Mouse (Mus musculus) MEL (cell line): Measurements from ENCODE around the gene Ifna7. TPM values are rescaled to one million over a fixed set of nuclear protein-coding genes. Genes with fewer than 3 reads are reported as not detected.
A peak's percentile ranks its signal among the peaks of the same experiment; 100 is the strongest.

Source experiments
- DNase-seq: peaks from one replicate; pipeline ENCODE4 v3.0.0; 2011; ENCODE audit warnings: low read depth, low spot score
- H3K27ac ChIP-seq: 2 replicates; pipeline ENCODE4 v1.5.1; 2012; ENCODE audit warnings: low read depth, mild to moderate bottlenecking, control low read depth, low read length, moderate library complexity; ENCODE audit not compliant: control insufficient read depth
- H3K27me3 ChIP-seq, 2 experiments: fragments of 150-350 bp in 1 of 2; sonication (generic) in 1 of 2; 2 replicates each; pipeline ENCODE4 v1.6.1; 2012; ENCODE audit warnings: low read length in 2 of 2, mild to moderate bottlenecking in 2 of 2, improper control_type of control experiment in 1 of 2, moderate library complexity in 1 of 2; ENCODE audit not compliant: insufficient read depth in 2 of 2, control insufficient read depth in 1 of 2
- H3K36me3 ChIP-seq, 2 experiments: 2 replicates each; pipeline ENCODE4 v1.6.1; 2012 to 2014; ENCODE audit warnings: low read length in 2 of 2, improper control_type of control experiment in 1 of 2, inconsistent platforms in 1 of 2, mild to moderate bottlenecking in 1 of 2; ENCODE audit not compliant: insufficient read depth in 2 of 2, control insufficient read depth in 1 of 2
- H3K4me1 ChIP-seq, 2 experiments: fragments of 150-350 bp in 1 of 2; sonication (generic) in 1 of 2; 2 replicates each; pipeline ENCODE4 v1.6.1; 2012; ENCODE audit warnings: low read length in 2 of 2, improper control_type of control experiment in 1 of 2, mild to moderate bottlenecking in 1 of 2; ENCODE audit not compliant: insufficient read depth in 2 of 2, control insufficient read depth in 1 of 2
- H3K4me3 ChIP-seq, 2 experiments: fragments of 150-350 bp in 1 of 2; sonication (generic) in 1 of 2; 2 replicates each; pipeline ENCODE4 v1.5.1; 2012; ENCODE audit warnings: low read depth in 2 of 2, low read length in 2 of 2, mild to moderate bottlenecking in 2 of 2, moderate library complexity in 2 of 2, control low read depth in 1 of 2, improper control_type of control experiment in 1 of 2; ENCODE audit not compliant: control insufficient read depth in 1 of 2, insufficient read depth in 1 of 2
- H3K79me2 ChIP-seq: 2 replicates; pipeline ENCODE4 v1.6.1; 2012; ENCODE audit warnings: mild to moderate bottlenecking, low read length, moderate library complexity; ENCODE audit not compliant: control insufficient read depth, poor library complexity, insufficient read depth
- H3K9ac ChIP-seq: 2 replicates; pipeline ENCODE4 v1.6.1; 2012; ENCODE audit warnings: low read depth, mild to moderate bottlenecking, control low read depth, low read length, moderate library complexity; ENCODE audit not compliant: control insufficient read depth, poor library complexity, severe bottlenecking
- H3K9me3 ChIP-seq: fragments of 150-350 bp; sonication (generic); replicated peaks from 2 replicates; pipeline ENCODE4 v1.6.1; 2012; ENCODE audit warnings: mild to moderate bottlenecking, low read length, improper control_type of control experiment, moderate library complexity; ENCODE audit not compliant: insufficient read depth
- EP300 ChIP-seq, 2 experiments: IDR thresholded peaks; 2 replicates each; pipeline ENCODE4 v1.6.1; 2011; ENCODE audit warnings: improper control_type of control experiment in 2 of 2, low read length in 2 of 2, low read depth in 1 of 2, mild to moderate bottlenecking in 1 of 2
- ETS1 ChIP-seq: IDR thresholded peaks from 2 replicates; pipeline ENCODE4 v1.6.1; 2012; ENCODE audit warnings: low read depth, mild to moderate bottlenecking, inconsistent platforms, low read length, improper control_type of control experiment, moderate library complexity
- GATA1 ChIP-seq: IDR thresholded peaks from 2 replicates; pipeline ENCODE4 v1.6.1; 2011; ENCODE audit warnings: low read depth, low read length, improper control_type of control experiment
- KAT2A ChIP-seq: conservative IDR thresholded peaks from 2 replicates; pipeline ENCODE4 v1.6.1; 2012; ENCODE audit warnings: low read depth, low read length, improper control_type of control experiment, inconsistent platforms
- MAX ChIP-seq: IDR thresholded peaks from 2 replicates; pipeline ENCODE4 v1.6.1; 2011; ENCODE audit warnings: low read length, improper control_type of control experiment
- MXI1 ChIP-seq: IDR thresholded peaks from 2 replicates; pipeline ENCODE4 v1.6.1; 2011; ENCODE audit warnings: mild to moderate bottlenecking, low read depth, low read length, improper control_type of control experiment
- NELFE ChIP-seq: IDR thresholded peaks from 2 replicates; pipeline ENCODE4 v1.6.1; 2011; ENCODE audit warnings: low read depth, low read length, improper control_type of control experiment
- RAD21 ChIP-seq: IDR thresholded peaks from 2 replicates; pipeline ENCODE4 v1.6.1; 2011; ENCODE audit warnings: mild to moderate bottlenecking, low read depth, low read length, improper control_type of control experiment
- RCOR1 ChIP-seq: IDR thresholded peaks from 2 replicates; pipeline ENCODE4 v1.6.1; 2012; ENCODE audit warnings: low read depth, mild to moderate bottlenecking, inconsistent platforms, low read length, improper control_type of control experiment
- SIN3A ChIP-seq: IDR thresholded peaks from 2 replicates; pipeline ENCODE4 v1.6.1; 2012; ENCODE audit warnings: low read length, improper control_type of control experiment, inconsistent platforms
- SMC3 ChIP-seq: IDR thresholded peaks from 2 replicates; pipeline ENCODE4 v1.6.1; 2011; ENCODE audit warnings: low read depth, low read length, improper control_type of control experiment
- USF2 ChIP-seq, 2 experiments: IDR thresholded peaks; 2 replicates each; pipeline ENCODE4 v1.6.1; 2011 to 2012; ENCODE audit warnings: improper control_type of control experiment in 2 of 2, low read length in 2 of 2, borderline replicate concordance in 1 of 2, inconsistent platforms in 1 of 2, low read depth in 1 of 2, mild to moderate bottlenecking in 1 of 2; ENCODE audit not compliant: insufficient read depth in 1 of 2
- ZC3H11A ChIP-seq: IDR thresholded peaks from 2 replicates; pipeline ENCODE4 v1.6.1; 2012; ENCODE audit warnings: low read depth, mild to moderate bottlenecking, inconsistent platforms, low read length, improper control_type of control experiment
- ZMIZ1 ChIP-seq: IDR thresholded peaks from 2 replicates; pipeline ENCODE4 v1.6.1; 2012; ENCODE audit warnings: low read depth, mild to moderate bottlenecking, inconsistent platforms, low read length, improper control_type of control experiment, moderate library complexity
- polyA plus RNA-seq, 2 experiments: library from polyadenylated mRNA; stranded (reverse) in 1 of 2; unstranded in 1 of 2; fragments of >175 nt in 1 of 2; fragments of >200 nt in 1 of 2; gene quantifications; 2 replicates each; pipeline versions ENCODE4 v1.2.1 to v1.2.4; 2012; ENCODE audit warnings: low replicate concordance in 2 of 2, low read depth in 1 of 2; ENCODE audit not compliant: insufficient read length in 2 of 2, insufficient read depth in 1 of 2, missing spikeins in 1 of 2
- total RNA-seq: library from RNA; depleted of rRNA; stranded (reverse); fragments of 300-350 nt; gene quantifications from 2 replicates; pipeline ENCODE4 v1.2.3, GENCODE M21; 2012; rRNA removed

Gene Ifna7
- total and polyA plus RNA-seq, 3 experiments, result not detected

GRCm38 (mm10) chr4:88864599-88864998 lies 48.6 kb downstream of the Ifna7 start (continued):
- TF ChIP-seq MAX, result peak; percentile 22
- TF ChIP-seq SMC3, result no peak
- peak; percentile 84 for TF ChIP-seq GATA1
- no peak for TF ChIP-seq ZC3H11A
- TF ChIP-seq ETS1, result peak; percentile 91
- no peak for TF ChIP-seq USF2 (IDR thresholded peaks at IDR 0.05; ENCODE audit: borderline replicate concordance in 1 of 2, insufficient read depth in 1 of 2, low read depth in 1 of 2, low read length in 2 of 2)
- TF ChIP-seq KAT2A, result no peak
- no peak; the same call in 1 of the 2 replicates for TF ChIP-seq MXI1

DNA sequence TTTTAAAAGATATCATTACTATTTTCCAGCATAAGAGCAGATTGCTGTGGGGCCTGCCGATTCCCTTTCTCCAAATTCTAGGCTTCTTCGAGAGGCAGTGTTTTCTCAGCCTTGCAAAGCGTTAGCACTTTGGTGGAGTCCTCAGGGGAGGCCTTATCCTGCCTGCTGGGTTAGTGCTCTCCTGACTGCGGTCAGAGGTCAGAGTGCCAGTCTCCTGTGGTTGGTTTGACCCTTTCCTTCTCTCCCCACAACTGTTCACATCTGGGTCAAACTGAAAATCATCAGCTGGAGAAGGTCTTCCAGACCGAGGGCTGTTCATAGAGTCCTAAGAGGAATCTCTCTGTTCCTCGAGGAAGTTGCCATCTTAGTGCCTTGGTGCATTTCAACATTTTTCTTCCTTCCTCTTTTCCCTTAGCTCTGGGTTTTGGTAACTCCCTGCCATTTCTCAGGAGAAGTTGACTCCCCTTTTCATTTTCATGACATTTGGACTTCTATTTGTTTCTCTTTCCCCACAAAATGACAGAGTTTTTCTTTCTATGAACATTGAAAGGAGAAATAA lies 49.1 kb downstream of the Ifna7 start:
- DNase-seq, result peak; percentile 68
- H3K36me3 ChIP-seq, result peaks cover 0 to 15% of the 10 kb centered on the region in 2 experiments; a peak in 2 of 4 replicates
- no peaks in the 10 kb centered on the region for H3K9me3 ChIP-seq
- peak overlapping the region; percentile 54 for H3K9ac ChIP-seq
- peak overlapping the region; percentile 35 to 48 for H3K4me3 ChIP-seq
- TF ChIP-seq ZMIZ1 (no peak), MAX (peak; percentile 29; the same call in 1 of the 2 replicates), EP300 (IDR thresholded peaks at IDR 0.05; ENCODE audit: low read depth in 1 of 2, low read length in 2 of 2) (peak in 1 of 2 experiments; percentile 37; a peak in 2 of 4 replicates), NELFE (no peak), ETS1 (peak; percentile 20; the same call in 1 of the 2 replicates), RCOR1 (0 out of 2 replicates have a peak, but pooled peaks have one; percentile 21), SIN3A (peak; percentile 9; the same call in 1 of the 2 replicates), RAD21 (no peak)
- H3K27ac ChIP-seq, result peak overlapping the region; percentile 79
- peaks cover 13 to 14% of the 10 kb centered on the region in 2 experiments for H3K4me1 ChIP-seq
- no peaks in the 10 kb centered on the region for H3K79me2 ChIP-seq
- peaks cover 0 to 6% of the 10 kb centered on the region in 2 experiments; a peak in 2 of 4 replicates for H3K27me3 ChIP-seq

Other genes starting within 250 kb of the Ifna7 start
- gene Ifna14, start 244.4 kb upstream of the Ifna7 start, total RNA-seq, result not detected in 2 replicates
- gene Ifna14, start 244.4 kb upstream of the Ifna7 start, polyA plus RNA-seq, result not detected
- gene Ifna9, start 223.8 kb upstream of the Ifna7 start, total RNA-seq, result not detected in 2 replicates
- not detected for gene Ifna9, start 223.8 kb upstream of the Ifna7 start, polyA plus RNA-seq
- gene Ifna12, start 212.9 kb upstream of the Ifna7 start, total RNA-seq, result not detected in 2 replicates
- not detected for gene Ifna12, start 212.9 kb upstream of the Ifna7 start, polyA plus RNA-seq
- not detected in 2 replicates for gene C87499, start 181.8 kb upstream of the Ifna7 start, total RNA-seq
- not detected for gene C87499, start 181.8 kb upstream of the Ifna7 start, polyA plus RNA-seq
- not detected in 2 replicates for gene Ifna13, start 171.8 kb upstream of the Ifna7 start, total RNA-seq
- not detected for gene Ifna13, start 171.8 kb upstream of the Ifna7 start, polyA plus RNA-seq
- gene Ifna16, start 139.3 kb upstream of the Ifna7 start, total RNA-seq, result not detected in 2 replicates
- not detected for gene Ifna16, start 139.3 kb upstream of the Ifna7 start, polyA plus RNA-seq
- gene Ifna2, start 132.3 kb upstream of the Ifna7 start, total RNA-seq, result not detected in 2 replicates
- gene Ifna2, start 132.3 kb upstream of the Ifna7 start, polyA plus RNA-seq, result not detected
- not detected in 2 replicates for gene Ifnab, start 124.9 kb upstream of the Ifna7 start, total RNA-seq
- not detected for gene Ifnab, start 124.9 kb upstream of the Ifna7 start, polyA plus RNA-seq
- gene Gm26566, start 94.4 kb upstream of the Ifna7 start, total RNA-seq, result 7.8 and 9.8 TPM in 2 replicates
- gene Gm26566, start 94.4 kb upstream of the Ifna7 start, polyA plus RNA-seq, result under 1 TPM in 1 of 2 experiments, not detected in 1; 0.40 TPM
- gene Klhl9, start 93.8 kb upstream of the Ifna7 start, total RNA-seq, result 33.9 and 35.1 TPM in 2 replicates
- 10 to 100 TPM; 16.6 to 69.5 TPM for gene Klhl9, start 93.8 kb upstream of the Ifna7 start, polyA plus RNA-seq
- gene Gm13271, start 61.4 kb upstream of the Ifna7 start, total RNA-seq, result not detected in 2 replicates
- not detected for gene Gm13271, start 61.4 kb upstream of the Ifna7 start, polyA plus RNA-seq
- gene Gm13283, start 56.1 kb upstream of the Ifna7 start, total RNA-seq, result not detected in 2 replicates
- gene Gm13283, start 56.1 kb upstream of the Ifna7 start, polyA plus RNA-seq, result not detected
- not detected in 2 replicates for gene Gm13290, start 42.4 kb upstream of the Ifna7 start, total RNA-seq
- under 1 TPM in 1 of 2 experiments, not detected in 1; 0.29 TPM for gene Gm13290, start 42.4 kb upstream of the Ifna7 start, polyA plus RNA-seq
- not detected in 2 replicates for gene Gm13289, start 39.3 kb upstream of the Ifna7 start, total RNA-seq
- not detected for gene Gm13289, start 39.3 kb upstream of the Ifna7 start, polyA plus RNA-seq
- not detected in 2 replicates for gene Gm13272, start 36.4 kb upstream of the Ifna7 start, total RNA-seq
- gene Gm13272, start 36.4 kb upstream of the Ifna7 start, polyA plus RNA-seq, result not detected
- gene Ifnz, start 34.1 kb upstream of the Ifna7 start, total RNA-seq, result not detected in 2 replicates
- gene Ifnz, start 34.1 kb upstream of the Ifna7 start, polyA plus RNA-seq, result under 1 TPM in 1 of 2 experiments, not detected in 1; 0.11 TPM
- gene Gm13276, start 30.5 kb upstream of the Ifna7 start, total RNA-seq, result not detected in 2 replicates
- gene Gm13276, start 30.5 kb upstream of the Ifna7 start, polyA plus RNA-seq, result not detected
- gene Gm13277, start 27.6 kb upstream of the Ifna7 start, total RNA-seq, result not detected in 2 replicates
- gene Gm13277, start 27.6 kb upstream of the Ifna7 start, polyA plus RNA-seq, result not detected
- gene Gm13278, start 24.7 kb upstream of the Ifna7 start, total RNA-seq, result not detected in 2 replicates
- gene Gm13278, start 24.7 kb upstream of the Ifna7 start, polyA plus RNA-seq, result not detected
- not detected in 2 replicates for gene Gm13275, start 21.7 kb upstream of the Ifna7 start, total RNA-seq
- gene Gm13275, start 21.7 kb upstream of the Ifna7 start, polyA plus RNA-seq, result under 1 TPM in 1 of 2 experiments, not detected in 1; 0.52 TPM
- gene Gm13279, start 18.8 kb upstream of the Ifna7 start, total RNA-seq, result not detected in 2 replicates
- not detected for gene Gm13279, start 18.8 kb upstream of the Ifna7 start, polyA plus RNA-seq
- 0.10 TPM in 1 of 2 replicates, not detected in the other for gene Gm13285, start 16.6 kb upstream of the Ifna7 start, total RNA-seq
- under 1 TPM in 1 of 2 experiments, not detected in 1; 0.14 TPM for gene Gm13285, start 16.6 kb upstream of the Ifna7 start, polyA plus RNA-seq
- gene Gm13287, start 13.0 kb upstream of the Ifna7 start, total RNA-seq, result not detected in 2 replicates
- gene Gm13287, start 13.0 kb upstream of the Ifna7 start, polyA plus RNA-seq, result not detected
- gene Gm13288, start 10.7 kb upstream of the Ifna7 start, total RNA-seq, result not detected in 2 replicates
- not detected for gene Gm13288, start 10.7 kb upstream of the Ifna7 start, polyA plus RNA-seq
- gene Ifna11, start 3.7 kb downstream of the Ifna7 start, total RNA-seq, result not detected in 2 replicates
- gene Ifna11, start 3.7 kb downstream of the Ifna7 start, polyA plus RNA-seq, result not detected
- gene Ifna6, start 11.2 kb downstream of the Ifna7 start, total RNA-seq, result not detected in 2 replicates
- gene Ifna6, start 11.2 kb downstream of the Ifna7 start, polyA plus RNA-seq, result not detected
- gene Ifna5, start 19.3 kb downstream of the Ifna7 start, total RNA-seq, result not detected in 2 replicates
- gene Ifna5, start 19.3 kb downstream of the Ifna7 start, polyA plus RNA-seq, result not detected
- gene Ifna4, start 25.6 kb downstream of the Ifna7 start, total RNA-seq, result not detected in 2 replicates
- gene Ifna4, start 25.6 kb downstream of the Ifna7 start, polyA plus RNA-seq, result not detected
- gene Ifna1, start 33.9 kb downstream of the Ifna7 start, total RNA-seq, result not detected in 2 replicates
- not detected for gene Ifna1, start 33.9 kb downstream of the Ifna7 start, polyA plus RNA-seq
- gene Ifne, start 64.0 kb downstream of the Ifna7 start, total RNA-seq, result not detected in 2 replicates
- not detected for gene Ifne, start 64.0 kb downstream of the Ifna7 start, polyA plus RNA-seq